In genomic region chr2:150493031-150493430, GRCm38 (mm10) we compare ENCODE assay signal across 12 mouse cellular contexts.
"Had no signal": no experiment of that assay in that cellular context is flagged by ENCODE, and none has a peak within 500 bp of the region (broad histone marks: within the 10 kb centered on the region; RNA-seq: fewer than 3 reads in every experiment).

No protein-coding gene starts in this region.

- DNase-seq: left cerebral cortex, postnatal 4 days; liver; liver, embryonic 13.5 days; liver, postnatal 0 days; lung, adult 18-20 months; lung, adult 2 months; lung, embryonic 14.5 days; lung, postnatal 10 days; lung, postnatal 14 days; lung, postnatal 36 days; lung, postnatal 4 days; midbrain, embryonic 14.5 days had no signal
